ENCODE assay signal across 8 mouse cellular contexts in the genomic region with DNA sequence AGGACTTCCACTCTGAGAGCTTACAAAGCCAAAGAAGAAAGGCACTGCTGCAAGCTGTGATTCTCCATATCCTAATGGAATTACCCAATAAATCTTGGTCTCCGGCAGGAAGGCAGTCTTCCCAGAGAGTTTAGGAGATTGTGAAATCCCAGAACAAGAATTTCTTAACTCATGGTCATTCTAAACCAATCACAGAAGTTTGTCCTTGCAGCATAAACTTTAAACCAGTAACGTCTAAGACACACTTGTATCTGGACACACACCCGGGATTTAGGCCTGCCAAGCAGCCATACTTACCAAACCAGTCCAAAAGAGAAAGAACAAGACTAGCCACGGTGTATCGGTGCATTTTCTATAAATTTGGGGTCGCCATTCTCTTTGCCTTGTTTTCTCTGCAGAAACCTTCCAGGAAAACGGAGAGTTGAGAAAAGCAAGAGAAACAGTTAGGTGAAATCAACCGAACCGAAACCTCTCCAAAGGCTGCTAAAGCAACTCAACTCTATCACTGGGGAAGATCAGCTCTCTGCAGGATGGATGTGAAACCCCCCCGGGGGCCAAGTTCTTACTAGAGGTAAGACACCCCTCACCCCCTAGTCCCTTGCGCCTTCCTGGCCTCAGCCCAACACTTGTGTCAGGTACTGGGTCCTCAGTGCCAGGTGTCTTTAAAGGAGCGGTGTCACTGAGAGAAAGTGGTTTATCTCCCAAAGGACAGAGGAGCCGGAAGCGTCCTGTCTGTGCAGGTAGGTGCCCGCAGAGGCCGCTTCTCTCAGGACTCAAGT. TPM values are rescaled to one million over a fixed set of nuclear protein-coding genes. Genes with fewer than 3 reads are reported as not detected.
DNase-seq lines count a peak whose midpoint lies in the region; ATAC-seq lines count a peak whose summit lies in the region.

No protein-coding gene starts in this region.

- peak overlapping the region; percentile 75 for H3K4me2 ChIP-seq in heart, embryonic 16.5 days (ENCODE audit: low read depth, low read length)
- H3K4me2 ChIP-seq in liver, embryonic 12.5 days: peak overlapping the region; percentile 53

- no peaks in the 10 kb centered on the region for H3K36me3 ChIP-seq in heart, embryonic 16.5 days (ENCODE audit: control insufficient read depth, insufficient read depth)
- H3K36me3 ChIP-seq in liver, embryonic 12.5 days: no peaks in the 10 kb centered on the region

- peaks cover 9% of the 10 kb centered on the region for H3K4me1 ChIP-seq in heart, embryonic 16.5 days (ENCODE audit: control insufficient read depth, insufficient read depth, low read length)
- peaks cover 14% of the 10 kb centered on the region; the same call in 1 of the 2 replicates for H3K4me1 ChIP-seq in liver, embryonic 12.5 days

- H3K4me3 ChIP-seq in heart, embryonic 16.5 days (ENCODE audit: low read length): peak overlapping the region; percentile 50
- peak overlapping the region; percentile 29 for H3K4me3 ChIP-seq in liver, embryonic 12.5 days

- WGBS in heart, embryonic 16.5 days: 52% methylated on average over 16 of the region's 16 CpGs
- 48% methylated on average over 16 of the region's 16 CpGs for whole genome bisulfite sequencing in liver, embryonic 12.5 days (ENCODE audit: insufficient replicate concordance)

- H3K27me3 ChIP-seq in heart, embryonic 16.5 days (ENCODE audit: control insufficient read depth, insufficient read depth, low read length): peaks cover 13% of the 10 kb centered on the region
- peaks cover 34% of the 10 kb centered on the region for H3K27me3 ChIP-seq in liver, embryonic 12.5 days (replicated peaks)

- no peaks in the 10 kb centered on the region for H3K9me3 ChIP-seq in heart, embryonic 16.5 days (replicated peaks; ENCODE audit: control insufficient read depth, low read length)
- no peaks in the 10 kb centered on the region for H3K9me3 ChIP-seq in liver, embryonic 12.5 days (replicated peaks)

- H3K27ac ChIP-seq in heart, embryonic 16.5 days (ENCODE audit: low read length): no peak overlapping the region
- no peak overlapping the region for H3K27ac ChIP-seq in liver, embryonic 12.5 days

- peak overlapping the region; percentile 60 for H3K9ac ChIP-seq in heart, embryonic 16.5 days (ENCODE audit: low read length)
- H3K9ac ChIP-seq in liver, embryonic 12.5 days: no peak overlapping the region

- ATAC-seq in heart, embryonic 16.5 days (replicated peaks; ENCODE audit: extremely low read depth, insufficient read depth, low FRiP score): no peak
- peak; percentile 15; the same call in 1 of the 2 replicates for ATAC-seq in liver, embryonic 12.5 days

- DNase-seq in cerebellum, postnatal 10 days: peak; percentile 14 to 27
- DNase-seq in cerebellum, adult 9-11 months: no peak
- peak; percentile 47 for DNase-seq in adrenal gland, postnatal 25 days
- peak; percentile 19 for DNase-seq in ovary, postnatal 36 days (ENCODE audit: low spot score)
- no peak for DNase-seq in cerebellum, adult 9-10 months
- DNase-seq in spleen, postnatal 10 days (ENCODE audit: low spot score in 2 of 2): no peak

RNA-seq across cellular contexts. Expression of a gene that starts 0.6 kb away (rescaled TPM):
- total RNA-seq in adrenal gland, postnatal 25 days (2021): 24.0 and 25.1 TPM in 2 replicates
- 1.2 and 2.5 TPM in 2 replicates for polyA plus RNA-seq in heart, embryonic 16.5 days (2015; fragmentation: Nextera tagmentation; extraction: Ambion mirVana)
- polyA plus RNA-seq in liver, embryonic 12.5 days (2016; fragmentation: Nextera tagmentation; extraction: Ambion mirVana): 3.7 and 3.9 TPM in 2 replicates

Comparison
In these comparisons a context has a peak if more than half of its experiments do, and no peak if none do; other contexts are left out.
1. DNase-seq: peak in cerebellum, postnatal 10 days (2 of 2), adrenal gland, postnatal 25 days (single experiment) and ovary, postnatal 36 days (single experiment); none in cerebellum, adult 9-11 months (single experiment), cerebellum, adult 9-10 months (single experiment) and spleen, postnatal 10 days (0 of 2).